Mouse (Mus musculus) stomach, embryonic 14.5 days (tissue): ENCODE results near the gene Pars2. TPM values are rescaled to one million over a fixed set of nuclear protein-coding genes. Genes with fewer than 3 reads are reported as not detected.

ENCODE experiments used
- ATAC-seq: fragments of 200-750 bp; cut with Nextera tagmentation; 2 replicates; pipeline ENCODE4 v1.8.0; 2017; ENCODE audit warnings: low read depth, moderate TSS enrichment; ENCODE audit not compliant: insufficient number of reproducible peaks, insufficient read depth, low FRiP score
- H3K27ac ChIP-seq: fragments of 300-500 bp; sonication (generic); 2 replicates; pipeline ENCODE4 v1.5.1; 2014; ENCODE audit warnings: mild to moderate bottlenecking, low read length, moderate library complexity, mixed read lengths
- H3K27me3 ChIP-seq: fragments of 300-500 bp; sonication (generic); 2 replicates; pipeline ENCODE4 v1.6.1; 2014; ENCODE audit warnings: low read length, control low read depth, mixed read lengths; ENCODE audit not compliant: control insufficient read depth, insufficient read depth
- H3K36me3 ChIP-seq: fragments of 300-500 bp; sonication (generic); 2 replicates; pipeline ENCODE4 v1.6.1; 2014; ENCODE audit warnings: mild to moderate bottlenecking, control low read depth, low read length, moderate library complexity, mixed read lengths; ENCODE audit not compliant: control insufficient read depth, insufficient read depth
- H3K4me1 ChIP-seq: fragments of 300-500 bp; sonication (generic); 2 replicates; pipeline ENCODE4 v1.6.1; 2014; ENCODE audit warnings: low read length, control low read depth, mixed read lengths; ENCODE audit not compliant: control insufficient read depth, insufficient read depth
- H3K4me2 ChIP-seq: fragments of 300-500 bp; sonication (generic); replicated peaks from 2 replicates; pipeline ENCODE4 v1.6.1; 2014; ENCODE audit warnings: low read depth, low read length, control low read depth
- H3K4me3 ChIP-seq: fragments of 300-500 bp; sonication (generic); 2 replicates; pipeline ENCODE4 v1.5.1; 2014; ENCODE audit warnings: low read depth, low read length, control low read depth
- H3K9ac ChIP-seq: fragments of 300-500 bp; sonication (generic); replicated peaks from 2 replicates; pipeline ENCODE4 v1.6.1; 2014; ENCODE audit warnings: low read depth, mild to moderate bottlenecking, control low read depth, low read length, moderate library complexity, mixed read lengths
- H3K9me3 ChIP-seq: fragments of 300-500 bp; sonication (generic); 2 replicates; pipeline ENCODE4 v1.6.1; 2016; ENCODE audit warnings: low read depth, low read length, control low read depth; ENCODE audit not compliant: control insufficient read depth
- WGBS: fragments of 180-500 bp; shearing (Covaris S2); extraction: QIAGEN DNeasy Blood & Tissue Kit; methylation state at CpG from one replicate; pipeline ENCODE4 v1.1.7; 2014; 5-methylcytosine and 5-hydroxymethylcytosine counted together
- polyA plus RNA-seq: library from polyadenylated mRNA; unstranded; fragments of >200 nt; fragmentation: Nextera tagmentation; extraction: Ambion mirVana; gene quantifications from 2 replicates; pipeline ENCODE4 v1.2.1, GENCODE M21; 2014

The Pars2 gene
- polyA plus RNA-seq, 1 experiment from 2014 or later, result 15.1 TPM

DNA sequence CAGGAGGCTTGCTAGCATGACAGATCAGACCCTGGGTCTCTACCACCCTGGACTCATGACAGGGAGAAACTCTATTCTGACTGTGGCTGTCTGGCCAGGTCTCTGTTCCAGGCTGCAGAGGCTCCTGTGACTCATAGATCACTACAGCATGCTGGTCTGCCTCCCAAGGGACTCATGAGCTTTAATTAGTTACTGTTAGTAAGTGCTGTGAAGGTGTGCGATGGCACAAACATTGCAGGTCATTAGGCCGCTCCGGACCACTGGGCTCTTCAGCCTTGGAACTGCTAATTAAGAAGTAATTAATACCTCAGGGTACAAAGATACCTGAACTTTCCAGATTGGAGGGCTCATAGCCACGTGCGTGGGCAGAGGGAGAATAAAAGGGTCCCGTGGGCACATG is 3.7 kb upstream of the Pars2 start:
- 86% methylated on average over 6 of the region's 6 CpGs for WGBS
- Histone ChIP-seq H3K9me3 (no peaks in the 10 kb centered on the region), H3K36me3 (no peaks in the 10 kb centered on the region), H3K4me2 (no peak overlapping the region), H3K27ac (no peak overlapping the region), H3K9ac (no peak overlapping the region), H3K4me1 (peaks cover 20% of the 10 kb centered on the region), H3K27me3 (no peaks in the 10 kb centered on the region), H3K4me3 (no peak overlapping the region)
- ATAC-seq, result no peak

DNA sequence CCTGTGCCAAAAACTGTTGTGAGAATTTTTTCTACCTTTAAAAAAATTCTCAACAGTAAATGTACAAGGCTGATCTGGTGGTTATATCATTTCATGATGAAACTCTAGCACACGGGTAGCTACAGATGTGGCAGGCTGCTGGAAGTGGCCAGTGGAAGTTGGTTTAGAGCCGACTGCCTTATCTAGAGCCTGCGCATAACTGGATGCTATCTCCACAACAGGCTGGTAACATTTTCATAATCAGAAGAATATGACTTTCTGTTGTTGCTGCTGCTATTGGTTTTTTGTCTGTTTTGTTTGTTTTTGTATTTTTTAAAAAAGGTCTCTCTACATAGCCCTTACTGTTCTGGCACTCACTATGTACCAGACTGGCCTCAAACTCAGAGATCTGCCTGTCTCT is 1.7 kb downstream of the Pars2 start:
- Histone ChIP-seq H3K4me2 (no peak overlapping the region), H3K9ac (no peak overlapping the region), H3K27me3 (no peaks in the 10 kb centered on the region), H3K36me3 (peaks cover 16% of the 10 kb centered on the region; the same call in 1 of the 2 replicates), H3K27ac (no peak overlapping the region), H3K4me1 (peaks cover 7% of the 10 kb centered on the region; the same call in 1 of the 2 replicates), H3K4me3 (no peak overlapping the region), H3K9me3 (no peaks in the 10 kb centered on the region)
- 91% methylated on average over 3 of the region's 3 CpGs for WGBS
- no peak for ATAC-seq

DNA sequence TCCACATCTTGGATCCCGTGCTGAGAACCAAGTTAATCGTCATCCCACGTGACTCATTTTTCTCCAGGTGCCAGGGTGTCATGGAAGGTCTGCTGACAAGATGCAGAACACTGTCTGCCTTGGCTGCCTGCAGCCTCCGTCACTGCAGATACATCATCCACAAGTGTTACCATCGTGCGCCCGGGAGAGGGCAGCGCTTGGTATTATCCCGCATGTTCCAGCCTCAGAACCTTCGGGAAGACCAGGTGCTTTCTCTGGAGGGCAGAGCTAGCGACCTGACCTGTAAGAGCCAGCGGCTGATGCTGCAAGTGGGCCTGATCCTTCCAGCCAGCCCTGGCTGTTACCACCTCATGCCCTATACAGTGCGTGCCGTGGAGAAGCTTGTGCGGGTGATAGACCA is 2.2 kb downstream of the Pars2 start:
- no peak overlapping the region for H3K4me2 ChIP-seq
- H3K4me3 ChIP-seq, result no peak overlapping the region
- no peak overlapping the region for H3K27ac ChIP-seq
- no peaks in the 10 kb centered on the region for H3K9me3 ChIP-seq
- no peak overlapping the region for H3K9ac ChIP-seq
- peaks cover 18% of the 10 kb centered on the region; the same call in 1 of the 2 replicates for H3K36me3 ChIP-seq
- 91% methylated on average over 15 of the region's 15 CpGs for WGBS
- H3K27me3 ChIP-seq, result no peaks in the 10 kb centered on the region
- peaks cover 7% of the 10 kb centered on the region; the same call in 1 of the 2 replicates for H3K4me1 ChIP-seq
- no peak for ATAC-seq

DNA sequence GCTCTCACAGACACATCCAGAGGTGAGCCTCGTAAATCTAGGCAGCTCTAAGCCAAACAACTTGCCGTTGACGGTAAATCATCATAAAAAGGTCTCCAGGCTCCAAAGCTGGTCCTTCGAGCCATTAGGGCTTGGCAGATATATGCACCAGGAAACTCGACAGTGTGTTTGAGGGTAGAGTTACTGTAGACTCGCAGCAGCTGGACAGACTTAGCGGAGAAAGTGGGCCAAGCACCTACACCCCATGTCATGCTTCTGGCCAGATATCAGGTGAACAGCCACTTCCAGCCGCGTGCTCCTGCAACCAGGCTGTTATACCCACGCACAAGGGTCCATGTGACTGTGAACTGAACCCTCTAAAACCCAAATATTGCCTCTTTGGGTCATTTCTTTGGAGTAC is 4.8 kb downstream of the Pars2 start:
- H3K4me1 ChIP-seq, result peaks cover 7% of the 10 kb centered on the region; the same call in 1 of the 2 replicates
- WGBS, result 79% methylated on average over 10 of the region's 10 CpGs
- H3K4me3 ChIP-seq, result no peak overlapping the region
- H3K27ac ChIP-seq, result no peak overlapping the region
- no peaks in the 10 kb centered on the region for H3K27me3 ChIP-seq
- H3K36me3 ChIP-seq, result peaks cover 20% of the 10 kb centered on the region
- H3K9me3 ChIP-seq, result no peaks in the 10 kb centered on the region
- no peak overlapping the region for H3K4me2 ChIP-seq
- H3K9ac ChIP-seq, result no peak overlapping the region
- no peak for ATAC-seq

DNA sequence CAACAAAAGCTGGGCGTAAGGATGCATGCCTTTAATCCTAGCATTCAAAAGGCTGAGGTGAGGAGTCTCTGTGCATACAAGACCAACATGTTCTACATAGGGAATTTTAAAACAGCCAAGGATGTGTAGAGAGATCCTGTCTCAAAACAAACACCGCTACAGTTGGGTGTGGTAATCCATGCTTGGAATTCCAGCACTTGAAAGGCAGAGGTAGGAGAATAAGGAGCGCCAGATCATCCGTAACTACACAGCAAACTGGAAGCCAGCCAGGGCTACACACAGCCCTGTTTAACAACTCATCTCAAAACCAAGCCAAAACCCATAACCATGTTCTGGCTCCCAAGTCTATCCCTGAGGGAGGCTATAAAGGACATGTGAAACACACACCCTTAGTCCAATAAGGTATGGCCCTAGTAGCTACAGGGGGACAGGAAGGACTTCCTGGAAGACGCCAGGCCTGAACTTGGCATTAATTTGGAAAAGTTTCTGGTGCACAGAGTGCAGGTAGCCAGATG is 13.1 kb downstream of the Pars2 start:
- Histone ChIP-seq H3K27me3 (no peaks in the 10 kb centered on the region), H3K9me3 (no peaks in the 10 kb centered on the region), H3K4me2 (no peak overlapping the region), H3K9ac (no peak overlapping the region), H3K27ac (no peak overlapping the region), H3K36me3 (peaks cover 70% of the 10 kb centered on the region), H3K4me3 (no peak overlapping the region), H3K4me1 (no peaks in the 10 kb centered on the region)
- ATAC-seq, result no peak
- 88% methylated on average over 5 of the region's 5 CpGs for WGBS

DNA sequence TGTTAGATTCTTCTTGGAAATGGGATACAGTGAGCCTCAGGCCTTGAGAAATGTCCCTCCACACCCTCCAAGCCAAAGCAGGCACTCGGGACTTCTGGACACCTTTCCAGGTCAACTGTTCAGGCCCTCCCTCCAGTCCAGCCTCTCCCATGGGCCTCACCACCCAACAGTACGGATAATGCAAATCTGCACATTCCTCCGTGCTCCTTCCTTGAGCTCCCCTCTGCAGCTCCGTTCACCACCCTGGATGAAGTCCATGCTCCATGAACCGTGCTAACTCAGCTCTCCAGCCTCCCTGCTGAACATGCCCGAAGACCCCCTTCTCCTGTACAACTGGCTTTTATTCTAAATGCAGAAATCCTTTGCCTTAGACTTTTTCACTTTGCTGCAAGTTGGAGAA is 13.8 kb downstream of the Pars2 start:
- H3K9ac ChIP-seq, result no peak overlapping the region
- 92% methylated on average over 6 of the region's 6 CpGs for WGBS
- no peak overlapping the region for H3K4me3 ChIP-seq
- H3K27me3 ChIP-seq, result no peaks in the 10 kb centered on the region
- no peak for ATAC-seq
- no peaks in the 10 kb centered on the region for H3K9me3 ChIP-seq
- no peaks in the 10 kb centered on the region for H3K4me1 ChIP-seq
- H3K27ac ChIP-seq, result no peak overlapping the region
- H3K4me2 ChIP-seq, result no peak overlapping the region
- peaks cover 75% of the 10 kb centered on the region for H3K36me3 ChIP-seq

DNA sequence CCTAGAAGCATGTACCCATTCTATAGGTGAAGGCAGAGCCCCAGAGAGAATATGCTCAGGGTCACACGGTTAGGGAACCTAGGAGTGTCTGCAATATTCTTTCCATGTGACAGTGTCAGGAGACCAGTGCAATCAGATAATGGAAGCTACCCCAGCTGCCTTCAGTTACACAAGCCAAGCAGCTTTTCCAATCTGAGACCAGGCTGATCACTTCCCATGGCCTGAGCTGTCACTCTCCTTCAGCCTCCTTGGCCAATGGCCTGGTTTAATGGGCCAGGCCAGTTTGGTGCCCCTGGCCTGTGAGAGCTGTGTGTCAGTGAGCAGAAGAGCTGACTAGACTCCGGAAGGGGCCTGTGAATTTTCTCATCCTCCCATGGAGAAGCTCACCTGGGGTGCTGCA is 14.4 kb downstream of the Pars2 start:
- Histone ChIP-seq H3K4me3 (no peak overlapping the region), H3K9ac (no peak overlapping the region), H3K4me1 (no peaks in the 10 kb centered on the region), H3K27me3 (no peaks in the 10 kb centered on the region), H3K36me3 (peaks cover 80% of the 10 kb centered on the region), H3K9me3 (no peaks in the 10 kb centered on the region), H3K4me2 (no peak overlapping the region), H3K27ac (no peak overlapping the region)
- ATAC-seq, result no peak
- WGBS, result 94% methylated on average over 2 of the region's 2 CpGs

DNA sequence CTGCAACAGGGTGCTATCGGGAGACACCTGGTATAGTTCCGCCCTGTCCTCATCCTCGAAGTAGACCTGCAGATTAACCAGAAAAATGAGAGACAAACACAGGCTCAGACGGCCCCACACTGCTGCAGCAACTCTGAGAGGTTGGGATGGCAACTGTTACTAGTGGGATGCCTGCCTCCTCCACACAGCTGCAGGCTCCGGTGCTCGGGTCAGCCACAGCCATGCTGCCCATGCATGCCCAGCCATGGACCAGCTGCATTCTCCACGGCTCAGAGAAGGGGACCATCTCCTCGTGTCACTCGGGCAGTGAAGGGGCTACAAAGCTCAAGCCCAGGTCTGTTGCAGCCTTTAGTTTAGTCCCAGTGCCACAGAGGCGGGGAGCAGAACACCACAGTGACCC is 14.8 kb downstream of the Pars2 start:
- H3K9me3 ChIP-seq, result no peaks in the 10 kb centered on the region
- no peaks in the 10 kb centered on the region for H3K27me3 ChIP-seq
- H3K27ac ChIP-seq, result no peak overlapping the region
- no peak overlapping the region for H3K4me3 ChIP-seq
- peaks cover 82% of the 10 kb centered on the region for H3K36me3 ChIP-seq
- H3K9ac ChIP-seq, result no peak overlapping the region
- no peaks in the 10 kb centered on the region for H3K4me1 ChIP-seq
- WGBS, result 93% methylated on average over 10 of the region's 10 CpGs
- ATAC-seq, result no peak
- no peak overlapping the region for H3K4me2 ChIP-seq

DNA sequence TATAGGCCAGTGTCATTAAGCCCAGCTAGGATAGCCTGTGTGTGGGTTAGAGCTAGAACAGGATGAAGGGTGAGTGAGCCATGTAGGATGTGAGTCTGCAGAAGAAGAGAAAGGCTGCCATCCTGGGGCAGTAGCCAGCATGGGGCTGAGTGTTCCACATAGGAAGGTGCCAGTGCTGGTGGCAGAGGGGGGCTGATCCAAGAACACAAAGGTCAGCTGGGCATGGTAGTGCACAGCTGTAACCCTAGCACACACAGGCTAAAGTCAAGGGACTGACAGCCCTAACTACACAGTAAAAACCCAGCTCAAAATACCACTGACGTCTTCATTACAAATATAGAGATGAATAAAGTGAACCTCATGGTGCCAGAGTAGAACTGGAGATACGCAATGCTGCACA is 15.7 kb downstream of the Pars2 start:
- H3K36me3 ChIP-seq, result peaks cover 82% of the 10 kb centered on the region
- 92% methylated on average over 2 of the region's 2 CpGs for WGBS

More for the DNA sequence above, 15.7 kb downstream of the Pars2 start:
- Histone ChIP-seq H3K9me3 (no peaks in the 10 kb centered on the region), H3K9ac (no peak overlapping the region), H3K4me3 (no peak overlapping the region), H3K27me3 (no peaks in the 10 kb centered on the region), H3K4me2 (no peak overlapping the region), H3K4me1 (no peaks in the 10 kb centered on the region), H3K27ac (no peak overlapping the region)
- no peak for ATAC-seq
